Mouse (Mus musculus) ES-Bruce4 (cell line): ENCODE results near the gene Olfr1023.

ENCODE experiments used
- CTCF ChIP-seq: IDR thresholded peaks from one replicate; pipeline ENCODE4 v1.8.1; 2011; ENCODE audit warnings: low read depth, low read length
- EP300 ChIP-seq: IDR thresholded peaks from 2 replicates; pipeline ENCODE4 v1.6.1; 2011; ENCODE audit warnings: low read depth, low read length; ENCODE audit not compliant: insufficient read depth
- POLR2A ChIP-seq: IDR thresholded peaks from one replicate; pipeline ENCODE4 v1.8.1; 2011; ENCODE audit warnings: low read length; ENCODE audit not compliant: insufficient read depth

GRCm38 (mm10) chr2:85846730-85847129 is 38.7 kb upstream of the Olfr1023 start, which contains the start of gene Olfr1020:
- TF ChIP-seq CTCF (no peak), EP300 (no peak), POLR2A (no peak)
